Mouse (Mus musculus): ENCODE data around the gene Mad1l1. TPM values are rescaled to one million over a fixed set of nuclear protein-coding genes. Genes with fewer than 3 reads are reported as not detected.
A peak's percentile ranks its signal among the peaks of the same experiment; 100 is the strongest.
"Not testable (repeated sequence)": the region's sequence is repeated elsewhere in the genome, so short reads cannot be mapped to it uniquely, and the experiment has no call there.

Gene Mad1l1
- polyA plus RNA-seq, 1 experiment = 12.6 TPM

DNA sequence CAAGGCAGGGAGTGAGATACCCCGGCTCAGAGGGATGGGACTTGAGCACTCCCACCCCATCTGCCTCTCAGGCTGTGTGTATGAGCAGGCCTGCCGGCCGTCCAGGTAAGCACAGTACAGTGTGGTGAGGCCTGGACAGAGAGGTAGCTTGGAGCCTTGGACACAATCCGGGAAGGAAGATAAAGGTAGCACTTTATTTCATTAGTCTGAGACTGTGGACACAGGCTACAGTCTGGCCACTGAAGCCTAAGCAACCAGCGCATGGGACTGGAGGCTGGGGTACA lies 312.9 kb downstream of the Mad1l1 start:
- H3K36me3 ChIP-seq (ENCODE audit: control insufficient read depth, insufficient read depth, low read length) = no peaks in the 10 kb centered on the region
- no peak overlapping the region for H3K4me3 ChIP-seq (ENCODE audit: insufficient read depth, low read depth, low read length)
- no peak overlapping the region for H3K27ac ChIP-seq (ENCODE audit: insufficient read depth, low read depth, low read length)
- TF ChIP-seq POLR2A (IDR thresholded peaks at IDR 0.05; ENCODE audit: low read depth, low read length) = no peak
- TF ChIP-seq CTCF (conservative IDR thresholded peaks at IDR 0.05; ENCODE audit: insufficient read depth, insufficient read length, low read depth, low read length) = no peak
- WGBS = 92% methylated on average over 5 of the region's 5 CpGs
- no peaks in the 10 kb centered on the region for H3K4me1 ChIP-seq (ENCODE audit: control insufficient read depth, insufficient read depth, low read length)
- no peak for DNase-seq
- H3K27me3 ChIP-seq (replicated peaks; ENCODE audit: control insufficient read depth, insufficient read depth, low read length) = no peaks in the 10 kb centered on the region

DNA sequence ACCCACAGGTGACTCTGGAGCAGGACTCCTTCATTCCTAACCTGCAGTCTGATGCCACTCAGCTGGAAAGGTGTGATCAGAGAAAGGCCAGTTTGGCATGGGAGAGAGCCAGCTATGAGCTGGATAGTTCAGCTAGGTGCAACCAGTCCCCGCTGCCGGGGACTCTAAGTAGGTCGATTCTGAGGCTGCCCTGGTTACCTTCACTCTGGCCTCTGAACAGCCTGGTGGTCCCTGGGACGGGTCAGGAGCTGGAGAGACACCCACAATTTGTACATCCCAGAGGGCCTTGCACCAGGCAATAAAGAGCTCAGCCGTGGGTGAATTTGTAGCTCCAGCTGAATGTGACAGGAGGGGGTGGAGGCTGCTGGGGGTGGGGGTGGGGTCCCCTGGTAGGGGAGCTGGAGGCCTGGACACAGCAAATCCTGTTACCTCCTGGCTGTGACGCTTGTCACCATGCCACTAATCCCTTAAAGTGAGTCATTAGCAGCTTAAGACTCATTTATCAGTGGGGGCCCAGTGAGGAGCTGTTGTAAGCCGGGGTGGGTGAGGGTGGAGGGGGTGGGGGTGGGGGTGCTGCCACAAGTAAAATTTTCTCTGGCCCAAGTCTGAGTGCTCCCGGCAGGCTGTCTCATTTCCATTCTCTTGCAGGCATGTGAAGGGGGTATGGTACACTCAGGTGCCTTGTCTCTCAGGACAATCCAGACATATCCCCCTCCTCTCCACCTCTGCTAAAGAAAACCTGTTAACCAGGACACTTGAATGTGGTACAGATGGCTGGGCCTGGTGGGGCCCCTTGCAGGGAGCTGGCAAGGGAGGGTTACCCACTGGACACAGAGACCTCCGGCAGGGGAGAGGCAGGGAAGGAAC lies 313.5 kb downstream of the Mad1l1 start:
- 71% methylated on average over 9 of the region's 9 CpGs for whole genome bisulfite sequencing
- H3K4me3 ChIP-seq (ENCODE audit: insufficient read depth, low read depth, low read length) = no peak overlapping the region
- no peak overlapping the region for H3K27ac ChIP-seq (ENCODE audit: insufficient read depth, low read depth, low read length)
- TF ChIP-seq POLR2A (IDR thresholded peaks at IDR 0.05; ENCODE audit: low read depth, low read length) (no peak), CTCF (conservative IDR thresholded peaks at IDR 0.05; ENCODE audit: insufficient read depth, insufficient read length, low read depth, low read length) (no peak)
- no peaks in the 10 kb centered on the region for H3K36me3 ChIP-seq (ENCODE audit: control insufficient read depth, insufficient read depth, low read length)
- no peak for DNase-seq
- no peaks in the 10 kb centered on the region for H3K27me3 ChIP-seq (replicated peaks; ENCODE audit: control insufficient read depth, insufficient read depth, low read length)
- H3K4me1 ChIP-seq (ENCODE audit: control insufficient read depth, insufficient read depth, low read length) = no peaks in the 10 kb centered on the region

GRCm38 (mm10) chr5:140006861-140007260 lies 314.5 kb downstream of the Mad1l1 start:
- Histone ChIP-seq H3K27me3 (replicated peaks; ENCODE audit: control insufficient read depth, insufficient read depth, low read length) (no peaks in the 10 kb centered on the region), H3K27ac (ENCODE audit: insufficient read depth, low read depth, low read length) (no peak overlapping the region), H3K36me3 (ENCODE audit: control insufficient read depth, insufficient read depth, low read length) (no peaks in the 10 kb centered on the region), H3K4me1 (ENCODE audit: control insufficient read depth, insufficient read depth, low read length) (no peaks in the 10 kb centered on the region), H3K4me3 (ENCODE audit: insufficient read depth, low read depth, low read length) (no peak overlapping the region)
- no peak for DNase-seq
- no peak for TF ChIP-seq POLR2A (IDR thresholded peaks at IDR 0.05; ENCODE audit: low read depth, low read length)
- no peak for TF ChIP-seq CTCF (conservative IDR thresholded peaks at IDR 0.05; ENCODE audit: insufficient read depth, insufficient read length, low read depth, low read length)
- 76% methylated on average over 8 of the region's 8 CpGs for WGBS

GRCm38 (mm10) chr5:140002541-140002940 lies 318.8 kb downstream of the Mad1l1 start:
- no peak overlapping the region for H3K27ac ChIP-seq (ENCODE audit: insufficient read depth, low read depth, low read length)
- no peaks in the 10 kb centered on the region for H3K4me1 ChIP-seq (ENCODE audit: control insufficient read depth, insufficient read depth, low read length)
- 59% methylated on average over 3 of the region's 3 CpGs for WGBS
- no peak for DNase-seq
- H3K36me3 ChIP-seq (ENCODE audit: control insufficient read depth, insufficient read depth, low read length) = no peaks in the 10 kb centered on the region
- no peak overlapping the region for H3K4me3 ChIP-seq (ENCODE audit: insufficient read depth, low read depth, low read length)
- TF ChIP-seq CTCF (conservative IDR thresholded peaks at IDR 0.05; ENCODE audit: insufficient read depth, insufficient read length, low read depth, low read length) (no peak), POLR2A (IDR thresholded peaks at IDR 0.05; ENCODE audit: low read depth, low read length) (no peak)
- no peaks in the 10 kb centered on the region for H3K27me3 ChIP-seq (replicated peaks; ENCODE audit: control insufficient read depth, insufficient read depth, low read length)

- Histone ChIP-seq H3K36me3 (ENCODE audit: control insufficient read depth, insufficient read depth, low read length) (no peaks in the 10 kb centered on the region), H3K27ac (ENCODE audit: insufficient read depth, low read depth, low read length) (no peak overlapping the region), H3K4me1 (ENCODE audit: control insufficient read depth, insufficient read depth, low read length) (no peaks in the 10 kb centered on the region), H3K4me3 (ENCODE audit: insufficient read depth, low read depth, low read length) (no peak overlapping the region), H3K27me3 (replicated peaks; ENCODE audit: control insufficient read depth, insufficient read depth, low read length) (no peaks in the 10 kb centered on the region)
- WGBS = 36% methylated on average over 6 of the region's 6 CpGs
- TF ChIP-seq POLR2A (IDR thresholded peaks at IDR 0.05; ENCODE audit: low read depth, low read length) (no peak), CTCF (conservative IDR thresholded peaks at IDR 0.05; ENCODE audit: insufficient read depth, insufficient read length, low read depth, low read length) (no peak)
- DNase-seq = no peak
Measured at GRCm38 (mm10) chr5:139998916-139999315, 322.4 kb downstream of the Mad1l1 start.

DNA sequence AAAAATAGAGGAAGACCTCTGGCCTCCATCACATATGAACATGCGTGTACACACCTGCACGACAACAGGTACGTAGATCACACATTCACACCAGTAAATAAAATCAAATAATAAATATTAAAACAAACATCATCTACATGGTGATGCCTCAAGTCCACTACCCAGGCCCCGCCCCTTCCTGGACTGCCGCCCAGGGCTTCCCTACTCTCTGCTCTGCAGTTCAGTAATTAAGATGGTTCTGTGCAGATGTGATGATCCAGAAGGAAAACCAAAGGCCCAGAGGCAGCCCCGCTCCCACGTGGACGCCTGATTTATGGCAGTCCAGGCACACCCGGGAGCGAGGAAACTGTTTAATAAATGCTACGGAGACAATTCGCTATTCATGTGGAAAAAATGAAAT lies 323.0 kb downstream of the Mad1l1 start:
- 57% methylated on average over 12 of the region's 12 CpGs for WGBS
- not testable (repeated sequence) for H3K36me3 ChIP-seq (ENCODE audit: control insufficient read depth, insufficient read depth, low read length); H3K4me1 ChIP-seq (ENCODE audit: control insufficient read depth, insufficient read depth, low read length); H3K4me3 ChIP-seq (ENCODE audit: insufficient read depth, low read depth, low read length); H3K27ac ChIP-seq (ENCODE audit: insufficient read depth, low read depth, low read length); H3K27me3 ChIP-seq (replicated peaks; ENCODE audit: control insufficient read depth, insufficient read depth, low read length)
- DNase-seq = peak; percentile 35

GRCm38 (mm10) chr5:139991531-139991930 lies 329.8 kb downstream of the Mad1l1 start:
- Histone ChIP-seq H3K4me1 (ENCODE audit: control insufficient read depth, insufficient read depth, low read length) (no peaks in the 10 kb centered on the region), H3K27ac (ENCODE audit: insufficient read depth, low read depth, low read length) (no peak overlapping the region), H3K27me3 (replicated peaks; ENCODE audit: control insufficient read depth, insufficient read depth, low read length) (no peaks in the 10 kb centered on the region), H3K36me3 (ENCODE audit: control insufficient read depth, insufficient read depth, low read length) (no peaks in the 10 kb centered on the region), H3K4me3 (ENCODE audit: insufficient read depth, low read depth, low read length) (no peak overlapping the region)
- TF ChIP-seq POLR2A (IDR thresholded peaks at IDR 0.05; ENCODE audit: low read depth, low read length) (no peak), CTCF (conservative IDR thresholded peaks at IDR 0.05; ENCODE audit: insufficient read depth, insufficient read length, low read depth, low read length) (no peak)
- 88% methylated on average over 3 of the region's 3 CpGs for WGBS
- DNase-seq = no peak

Measured in kidney, adult 2 months (tissue).